Mouse (Mus musculus) small intestine, adult 2 months (tissue): Measurements from ENCODE around the gene Abhd2. TPM values are rescaled to one million over a fixed set of nuclear protein-coding genes. Genes with fewer than 3 reads are reported as not detected.

ENCODE experiments used
- H3K27ac ChIP-seq: fragments of 200-500 bp; 2 replicates; pipeline ENCODE4 v1.5.1; 2012; ENCODE audit warnings: low read depth, low read length, control low read depth, inconsistent platforms; ENCODE audit not compliant: insufficient read depth
- H3K27me3 ChIP-seq: fragments of 200-500 bp; 2 replicates; pipeline ENCODE4 v1.6.1; 2012; ENCODE audit warnings: mild to moderate bottlenecking, moderate library complexity, low read length, inconsistent platforms; ENCODE audit not compliant: control insufficient read depth, insufficient read depth
- H3K36me3 ChIP-seq: fragments of 200-500 bp; 2 replicates; pipeline ENCODE4 v1.6.1; 2012; ENCODE audit warnings: mild to moderate bottlenecking, low read length, control low read depth, inconsistent platforms; ENCODE audit not compliant: control insufficient read depth, insufficient read depth
- H3K4me1 ChIP-seq: fragments of 200-500 bp; 2 replicates; pipeline ENCODE4 v1.6.1; 2012; ENCODE audit warnings: low read length, inconsistent platforms, mixed read lengths; ENCODE audit not compliant: control insufficient read depth, insufficient read depth, insufficient read length
- H3K4me3 ChIP-seq: fragments of 200-500 bp; 2 replicates; pipeline ENCODE4 v1.5.1; 2012; ENCODE audit warnings: low read depth, mild to moderate bottlenecking, control low read depth, inconsistent platforms, low read length, moderate library complexity
- CTCF ChIP-seq: fragments of 200-500 bp; IDR thresholded peaks from 2 replicates; pipeline ENCODE4 v1.5.1; 2012; ENCODE audit warnings: low read depth, mild to moderate bottlenecking, control low read depth, inconsistent platforms, low read length, moderate library complexity, mixed read lengths; ENCODE audit not compliant: insufficient replicate concordance, insufficient read length; ENCODE audit errors: extremely low read depth
- POLR2A ChIP-seq: fragments of 200-500 bp; IDR thresholded peaks from 2 replicates; pipeline ENCODE4 v1.6.1; 2012; ENCODE audit warnings: low read depth, mild to moderate bottlenecking, control low read depth, inconsistent platforms, low read length, moderate library complexity
- WGBS: fragments of 180-500 bp; shearing (Covaris S2); methylation state at CpG from one replicate; pipeline ENCODE4 v1.1.7; 2018; 5-methylcytosine and 5-hydroxymethylcytosine counted together
- polyA plus RNA-seq: library from polyadenylated mRNA; depleted of rRNA; stranded (reverse); fragments of >200 nt; gene quantifications from 2 replicates; pipeline ENCODE4 v1.2.3, GENCODE M21; 2012; rRNA removed

Abhd2 gene
- polyA plus RNA-seq, 1 experiment = 103 TPM

DNA sequence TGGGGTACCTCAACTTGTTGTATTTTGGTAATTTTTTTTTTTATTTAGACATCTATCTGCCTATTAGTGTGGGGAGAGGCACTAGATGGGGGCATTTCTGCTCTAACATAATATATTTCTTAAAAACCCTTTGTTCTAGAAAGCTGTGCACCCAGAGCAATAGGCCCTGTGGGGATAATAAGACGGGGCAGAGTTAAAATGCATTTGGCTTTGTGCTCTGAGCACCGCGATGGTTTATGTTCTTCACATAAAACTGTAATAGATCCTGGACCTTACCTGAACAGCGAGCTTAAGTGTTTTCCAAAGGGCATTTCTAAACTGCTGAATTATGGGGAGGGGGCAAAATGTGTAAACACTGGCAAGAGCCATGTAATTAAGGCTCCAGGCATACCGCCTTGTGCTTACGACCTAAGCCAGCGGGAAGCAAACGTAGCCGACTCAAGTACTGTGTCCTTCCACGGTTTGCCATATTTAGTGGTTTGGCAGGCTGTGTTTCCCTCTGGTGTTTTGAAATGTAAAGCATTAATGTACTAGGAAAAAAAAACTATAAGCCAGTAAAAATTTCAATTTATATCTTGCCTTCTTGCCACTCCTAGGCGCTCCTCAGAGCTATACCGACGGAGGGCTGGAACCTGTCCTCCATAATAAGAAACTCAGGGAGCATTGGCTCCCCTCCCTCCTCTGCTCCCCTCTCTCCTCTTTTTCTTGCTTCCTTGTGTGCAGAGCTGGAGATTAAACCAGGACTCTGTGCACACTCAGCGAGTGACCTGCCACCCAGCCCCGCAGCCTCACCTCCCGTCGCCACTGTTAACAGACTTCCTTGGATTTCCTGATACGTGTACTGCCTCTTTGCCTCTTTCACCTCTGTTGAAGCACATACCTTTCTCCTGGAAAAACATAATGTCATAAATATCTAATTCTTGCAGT is 141.7 kb downstream of the Abhd2 start:
- 0 out of 2 replicates have a peak, but pooled peaks cover 2% of the 10 kb centered on the region for H3K36me3 ChIP-seq
- no peak for TF ChIP-seq CTCF
- no peak for TF ChIP-seq POLR2A
- H3K4me1 ChIP-seq = no peaks in the 10 kb centered on the region
- 90% methylated on average over 18 of the region's 18 CpGs for WGBS
- no peak overlapping the region for H3K4me3 ChIP-seq
- H3K27me3 ChIP-seq = no peaks in the 10 kb centered on the region
- H3K27ac ChIP-seq = no peak overlapping the region

Other genes starting within 250 kb of the Abhd2 start
- not detected in 2 replicates for gene Acan, start 219.7 kb upstream of the Abhd2 start, polyA plus RNA-seq
- 0.10 and 0.33 TPM in 2 replicates for gene Hapln3, start 142.2 kb upstream of the Abhd2 start, polyA plus RNA-seq
- 115 and 166 TPM in 2 replicates for gene Mfge8, start 124.1 kb upstream of the Abhd2 start, polyA plus RNA-seq
- not detected in 2 replicates for gene Rlbp1, start 113.8 kb downstream of the Abhd2 start, polyA plus RNA-seq
- 0.80 and 1.8 TPM in 2 replicates for gene Fanci, start 118.7 kb downstream of the Abhd2 start, polyA plus RNA-seq
- 18.5 and 24.3 TPM in 2 replicates for gene Polg, start 193.2 kb downstream of the Abhd2 start, polyA plus RNA-seq